Mouse (Mus musculus) liver, embryonic 14.5 days (tissue): ENCODE measurements around the gene Eid1.

Source experiments
- CTCF ChIP-seq: IDR thresholded peaks from 2 replicates; pipeline ENCODE4 v1.5.1; 2016; ENCODE audit warnings: antibody characterized with exemption, low read depth, control low read depth
- EP300 ChIP-seq: IDR thresholded peaks from 2 replicates; pipeline ENCODE4 v1.6.1; 2016; ENCODE audit warnings: antibody characterized with exemption, low read depth

DNA sequence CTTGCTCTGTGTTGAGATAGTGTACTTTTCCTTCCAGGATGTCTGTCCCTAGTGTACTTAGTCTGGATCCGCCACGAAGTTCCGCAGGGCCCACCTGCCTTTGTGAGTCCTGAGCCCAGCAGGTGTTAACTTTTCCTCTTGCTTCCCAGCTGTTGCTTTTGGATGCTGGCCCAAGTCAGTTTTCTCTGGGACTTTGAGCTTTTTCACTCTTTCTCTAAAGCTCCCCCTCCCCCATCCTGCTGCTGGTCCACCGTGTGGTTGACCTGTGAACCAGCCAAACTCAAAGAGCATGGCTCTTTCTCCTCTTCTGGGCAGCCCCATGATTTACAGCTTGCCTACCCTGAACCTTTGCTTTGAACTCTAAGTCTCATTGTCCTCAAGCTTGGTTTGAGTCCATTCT, 46.4 kb upstream of the Eid1 start:
- no peak for TF ChIP-seq CTCF
- TF ChIP-seq EP300 = no peak
